Mouse (Mus musculus) layer of hippocampus, adult 18-20 months (tissue): Measurements from ENCODE around the gene Eml5. TPM values are rescaled to one million over a fixed set of nuclear protein-coding genes. Genes with fewer than 3 reads are reported as not detected.

Source experiments
- DNase-seq, 2 experiments: peaks; one replicate each; pipeline ENCODE4 v3.0.0; 2022; ENCODE audit warnings: low spot score in 2 of 2
- total RNA-seq, 2 experiments: library from RNA; stranded (reverse); gene quantifications; 2 replicates each; pipeline ENCODE4 v1.2.3; 2021

Gene Eml5
- total RNA-seq, 2 experiments from 2014 or later = 65.7 to 66.3 TPM

GRCm38 (mm10) chr12:98736951-98737800 lies 164.1 kb downstream of the Eml5 start, which contains the start of gene Ptpn21:
TSS of gene Ptpn21 (minus strand) at chr12:98737405.
- no peak for DNase-seq

Other genes starting within 250 kb of the Eml5 start
- 1 to 10 TPM; 6.8 to 7.1 TPM for gene Ptpn21, start 164.1 kb downstream of the Eml5 start, total RNA-seq
- 10 to 100 TPM; 90.4 to 93.2 TPM for gene Zc3h14, start 154.5 kb downstream of the Eml5 start, total RNA-seq
- gene Ttc8, start 19.1 kb upstream of the Eml5 start, total RNA-seq = 10 to 100 TPM; 45.5 to 50.5 TPM